7 mouse cellular contexts compared by ENCODE assay signal in the genomic region with DNA sequence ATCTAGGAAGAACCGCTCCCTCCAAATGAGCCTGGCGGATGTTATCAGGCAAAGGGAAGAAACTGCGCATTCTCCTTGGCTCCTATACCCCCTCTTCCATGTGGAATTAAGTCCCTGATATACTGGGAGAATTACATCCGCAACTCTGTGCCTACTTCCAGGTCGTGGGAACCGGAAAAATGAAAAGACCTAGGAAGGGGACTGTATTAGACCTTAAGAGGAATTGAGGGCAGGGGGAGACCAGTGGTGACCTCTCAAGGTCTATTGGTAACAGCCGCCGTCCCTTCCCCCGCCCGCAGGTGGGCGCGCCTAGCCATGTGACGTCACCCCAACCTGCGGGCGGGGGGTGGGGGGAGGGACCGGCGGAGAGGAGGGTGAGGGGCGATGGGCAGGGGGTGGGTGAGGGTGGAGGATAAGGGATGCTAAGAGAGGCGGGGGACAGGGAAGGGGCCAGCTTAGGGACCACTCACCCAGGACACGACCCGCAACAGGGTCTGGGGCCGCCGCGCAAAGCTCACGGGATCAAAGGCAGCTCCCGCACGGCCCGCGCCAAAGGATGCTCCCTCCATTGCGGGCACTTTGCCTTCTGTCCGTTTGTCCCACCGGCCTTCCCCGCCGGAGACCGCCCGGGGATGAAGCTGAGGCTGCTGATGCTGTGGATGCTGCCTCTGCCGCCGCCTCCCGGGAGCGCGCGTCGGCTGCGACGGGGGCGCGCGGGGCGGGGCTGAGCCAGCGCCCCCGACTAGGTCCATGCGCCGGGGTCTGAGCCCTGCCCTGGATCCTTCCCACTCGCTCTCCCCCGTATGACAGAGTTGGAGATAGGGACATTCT. TPM values are rescaled to one million over a fixed set of nuclear protein-coding genes. Genes with fewer than 3 reads are reported as not detected.
DNase-seq lines count a peak whose midpoint lies in the region; ATAC-seq and TF ChIP-seq lines count a peak whose summit lies in the region.

Gene Syngr3, minus strand, starts transcription at position 705 of the 831 bp plus-strand sequence.

- H3K9ac ChIP-seq in limb, embryonic 11.5 days (ENCODE audit: low read length): peak within 1 kb of the TSS; percentile 60

- no peaks in the 10 kb centered on the region for H3K9me3 ChIP-seq in limb, embryonic 11.5 days (ENCODE audit: control insufficient read depth, low read length)

- ATAC-seq in frontal cortex, adult (ENCODE audit: low TSS enrichment): peak; percentile 51; the same call in 1 of the 2 replicates
- no peak for ATAC-seq in limb, embryonic 11.5 days (ENCODE audit: insufficient number of reproducible peaks, low FRiP score, low TSS enrichment, low read depth)

- intact Hi-C loops in left cerebral cortex, adult 2 months (cut with DNase I): no loop called here

- TF ChIP-seq CTCF in left cerebral cortex, adult 2 months (IDR thresholded peaks at IDR 0.05): no peak; the same call in 1 of the 2 replicates

- peaks cover 36% of the 10 kb centered on the region for H3K27me3 ChIP-seq in limb, embryonic 11.5 days (ENCODE audit: control insufficient read depth, insufficient read depth, low read length)

- peak within 1 kb of the TSS; percentile 94 for H3K4me2 ChIP-seq in limb, embryonic 11.5 days (ENCODE audit: low read depth, severe bottlenecking)

- 0 out of 2 replicates have a peak, but pooled peaks cover 5% of the 10 kb centered on the region for H3K4me1 ChIP-seq in limb, embryonic 11.5 days (ENCODE audit: control insufficient read depth, insufficient read depth, low read length)

- under 1% methylated on average over 55 of the region's 55 CpGs for WGBS in limb, embryonic 11.5 days

- DNase-seq in left cerebral cortex, adult 2 months (ENCODE audit: extremely low spot score in 1 of 2, low spot score in 2 of 2): peak; percentile 59 to 61
- no peak for DNase-seq in left cerebral cortex, adult 11 months (ENCODE audit: low spot score)
- peak; percentile 66 for DNase-seq in cerebellum, adult 9-10 months
- DNase-seq in limb, embryonic 11.5 days (ENCODE audit: low spot score): peak; percentile 53
- DNase-seq in right cerebral cortex, adult 2 months (ENCODE audit: low spot score in 2 of 2): peak; percentile 49 to 59
- DNase-seq in adrenal gland, postnatal 14 days: no peak

- peak within 1 kb of the TSS; percentile 99 for H3K27ac ChIP-seq in left cerebral cortex, adult 2 months
- H3K27ac ChIP-seq in limb, embryonic 11.5 days (replicated peaks; ENCODE audit: low read depth, low read length): no peak within 1 kb of the TSS

- H3K36me3 ChIP-seq in limb, embryonic 11.5 days (ENCODE audit: control insufficient read depth, insufficient read depth, low read length): peaks cover 7% of the 10 kb centered on the region

- H3K4me3 ChIP-seq in left cerebral cortex, adult 2 months: peak within 1 kb of the TSS; percentile 67
- peak within 1 kb of the TSS; percentile 68 for H3K4me3 ChIP-seq in limb, embryonic 11.5 days (ENCODE audit: low read depth, low read length)

RNA-seq across cellular contexts. Expression of gene Syngr3, which starts in this region (rescaled TPM):
- 100 to 1,000 TPM; 177 to 188 TPM for total RNA-seq in left cerebral cortex, adult 2 months (2021)
- polyA plus RNA-seq in limb, embryonic 11.5 days (2014; fragmentation: Nextera tagmentation; extraction: Ambion mirVana): 6.6 and 6.9 TPM in 2 replicates
- 1.8 and 5.7 TPM in 2 replicates for total RNA-seq in adrenal gland, postnatal 14 days (2021)

Comparison
In these comparisons a context has a peak if more than half of its experiments do, and no peak if none do; other contexts are left out.
1. RNA of gene Syngr3 (total RNA-seq): 177 to 188 TPM in left cerebral cortex, adult 2 months; 1.8 to 5.7 TPM in adrenal gland, postnatal 14 days; every median in the first group is over 10 times any median in the second.
2. DNase-seq: peak in left cerebral cortex, adult 2 months (2 of 2), cerebellum, adult 9-10 months (single experiment), limb, embryonic 11.5 days (single experiment) and right cerebral cortex, adult 2 months (2 of 2); none in left cerebral cortex, adult 11 months (single experiment) and adrenal gland, postnatal 14 days (single experiment).